Mouse (Mus musculus) adrenal gland, postnatal 36 days (tissue): Measurements from ENCODE around the gene Iqcf6. TPM values are rescaled to one million over a fixed set of nuclear protein-coding genes. Genes with fewer than 3 reads are reported as not detected.

ENCODE experiments used
- DNase-seq, 2 experiments: peaks; one replicate each; pipeline ENCODE4 v3.0.0; 2021; ENCODE audit warnings: mixed read lengths in 1 of 2
- total RNA-seq, 2 experiments: library from RNA; stranded (reverse); gene quantifications; 2 replicates each; pipeline ENCODE4 v1.2.3; 2021

The Iqcf6 gene
- total RNA-seq, 2 experiments from 2014 or later = not detected

- DNase-seq = no peak
Measured at GRCm38 (mm10) chr9:106657592-106657991, 31.2 kb downstream of the Iqcf6 start.

DNA sequence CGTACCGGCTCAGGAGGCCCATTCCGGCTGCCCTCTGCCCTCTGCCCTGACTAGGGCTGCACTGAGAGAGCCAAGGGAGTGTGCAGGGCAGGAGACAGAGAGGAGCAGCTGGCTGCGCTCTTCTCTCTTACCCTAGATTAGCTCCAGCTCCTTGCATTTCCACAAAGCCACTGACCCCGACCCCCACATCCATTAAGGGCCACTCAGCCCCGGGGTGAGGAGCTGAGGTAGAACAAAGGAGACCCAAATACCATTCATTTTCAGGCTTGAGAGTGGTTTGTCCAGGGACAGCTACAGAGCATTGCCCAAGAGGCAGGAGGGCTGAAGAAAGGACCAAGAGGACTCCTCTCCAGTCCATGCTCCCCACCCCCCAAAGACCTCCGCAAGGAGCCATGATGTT is 33.1 kb downstream of the Iqcf6 start:
- DNase-seq = no peak

DNA sequence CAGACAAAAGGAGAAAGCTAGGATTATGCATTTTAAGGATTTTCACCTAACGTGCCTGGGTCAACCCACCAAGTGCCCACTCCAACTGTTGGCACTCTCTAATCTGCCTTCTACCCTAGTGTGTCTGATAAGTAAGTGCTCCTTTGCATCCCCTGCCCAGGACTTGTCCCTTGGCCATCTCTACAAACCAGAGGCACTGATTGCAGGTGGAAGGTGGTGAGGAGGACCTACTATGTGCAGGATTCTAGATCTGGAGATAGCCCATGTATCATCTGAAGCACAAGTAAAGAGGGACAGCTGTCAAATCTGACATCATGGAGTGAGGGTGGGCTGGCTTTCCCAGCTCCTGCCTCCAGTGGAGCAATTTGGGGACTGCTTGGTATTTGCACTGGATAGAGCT is 33.6 kb downstream of the Iqcf6 start:
- DNase-seq = no peak

DNA sequence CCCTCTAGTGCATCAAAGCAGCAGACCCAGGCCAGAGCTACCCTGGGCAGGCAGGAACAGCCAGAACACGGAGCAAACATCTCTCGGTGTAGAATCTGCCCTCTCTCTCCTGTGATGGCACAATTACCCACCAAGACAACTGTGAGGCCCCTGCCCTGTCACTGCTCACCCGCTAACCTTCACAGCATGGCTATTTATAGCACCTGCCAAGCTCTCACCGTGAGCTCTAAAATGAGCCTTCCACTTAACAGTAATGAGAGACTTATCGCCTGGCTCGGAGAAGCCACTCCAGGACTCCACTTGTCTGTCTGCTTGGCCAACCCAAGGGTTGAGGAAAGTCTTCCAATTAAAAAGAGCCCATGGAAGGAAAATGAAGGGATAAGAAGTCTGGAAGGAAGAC is 36.8 kb downstream of the Iqcf6 start:
- DNase-seq = no peak

- no peak for DNase-seq
Measured at GRCm38 (mm10) chr9:106664433-106664832, 38.1 kb downstream of the Iqcf6 start.

DNA sequence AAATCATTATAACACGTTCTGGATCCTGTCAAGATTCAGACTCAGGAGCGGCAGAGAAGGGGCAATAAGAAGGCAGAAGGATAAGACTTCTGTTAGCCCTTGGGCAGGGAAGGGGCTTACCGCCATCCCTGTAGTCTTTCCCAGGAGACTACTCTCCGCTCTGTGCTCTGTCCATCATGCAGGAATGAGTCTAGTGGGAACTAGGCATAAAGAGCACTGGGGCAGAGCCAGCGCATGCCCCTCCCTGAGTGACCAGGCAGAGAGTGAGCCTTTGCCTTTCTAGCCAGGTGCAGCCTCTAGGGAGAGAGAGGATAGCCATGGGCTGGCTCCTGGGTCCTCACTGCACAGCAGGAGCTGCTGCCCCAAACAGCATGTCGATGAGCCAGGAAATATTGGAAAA is 38.5 kb downstream of the Iqcf6 start:
- no peak for DNase-seq

DNA sequence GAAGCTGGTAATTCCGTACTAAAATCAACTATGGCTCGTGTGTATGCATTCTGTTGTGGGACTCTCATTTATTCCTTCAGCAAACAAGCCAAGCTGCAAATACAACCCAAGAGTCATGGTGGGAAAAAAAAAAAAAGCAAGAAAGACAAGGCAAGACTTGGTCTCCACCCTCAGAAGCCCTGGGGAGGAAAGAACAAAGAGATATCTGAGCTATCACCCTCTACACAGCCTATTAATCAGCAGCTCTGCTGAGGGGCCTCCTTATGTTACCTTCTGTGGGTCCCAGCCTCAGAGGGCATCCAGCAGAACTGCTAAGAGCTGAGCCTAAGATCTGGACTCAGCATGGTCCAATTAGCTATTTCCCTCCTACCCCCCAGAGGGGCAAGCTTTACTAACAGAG is 47.5 kb downstream of the Iqcf6 start:
- DNase-seq = no peak

DNA sequence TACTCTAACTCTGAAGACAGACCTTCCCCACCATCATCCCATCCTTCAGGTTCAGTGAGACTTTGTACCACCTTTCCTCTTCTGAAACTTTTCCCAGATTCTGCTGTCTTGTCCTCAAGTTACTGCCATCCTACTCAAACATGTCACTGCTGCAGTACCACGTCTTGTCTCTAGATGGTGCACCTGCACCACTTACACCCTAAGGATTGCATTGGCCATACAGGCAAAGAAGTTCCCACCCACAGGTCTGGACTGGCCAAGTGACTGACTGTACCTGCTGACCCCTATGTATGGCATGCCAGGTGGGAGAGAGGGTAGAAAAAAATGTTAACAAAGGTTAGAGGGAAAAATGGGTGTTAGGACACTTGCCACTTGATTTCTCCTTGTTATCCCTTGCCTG is 49.1 kb downstream of the Iqcf6 start:
- peak; percentile 81 to 82 for DNase-seq

GRCm38 (mm10) chr9:106675965-106676364 is 49.6 kb downstream of the Iqcf6 start:
- DNase-seq = no peak

DNA sequence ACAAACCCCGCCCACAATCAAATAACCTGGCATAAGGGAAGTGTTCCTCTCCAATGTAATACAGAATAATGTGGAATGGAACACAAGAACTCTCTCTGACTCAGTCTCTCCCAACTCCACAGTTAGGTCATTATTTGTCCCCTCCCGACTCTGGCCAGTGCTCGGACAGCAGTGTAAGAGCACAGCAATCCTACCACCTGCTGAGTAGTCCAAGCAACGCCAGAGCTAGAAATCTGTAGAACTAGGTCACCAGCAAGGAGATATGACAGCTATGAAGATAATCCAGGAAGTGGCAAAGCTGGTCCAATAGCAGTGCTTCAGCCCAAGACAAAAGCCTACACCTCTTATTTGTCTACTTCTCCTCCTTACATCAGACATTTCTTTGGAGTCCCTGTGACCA is 50.2 kb downstream of the Iqcf6 start:
- no peak for DNase-seq

Other genes starting within 250 kb of the Iqcf6 start
- gene Rpl29, start 197.1 kb upstream of the Iqcf6 start, total RNA-seq = 100 to 1,000 TPM; 403 to 411 TPM
- gene Acy1, start 188.3 kb upstream of the Iqcf6 start, total RNA-seq = 10 to 100 TPM; 11.7 to 14.8 TPM
- gene Abhd14b, start 179.1 kb upstream of the Iqcf6 start, total RNA-seq = 10 to 100 TPM; 25.2 to 45.0 TPM
- 10 to 100 TPM; 18.9 to 20.2 TPM for gene Abhd14a, start 178.9 kb upstream of the Iqcf6 start, total RNA-seq
- gene Pcbp4, start 173.3 kb upstream of the Iqcf6 start, total RNA-seq = 10 to 100 TPM; 20.2 to 27.7 TPM
- under 1 TPM in 1 of 2 experiments, not detected in 1; 0.13 TPM for gene Gpr62, start 160.6 kb upstream of the Iqcf6 start, total RNA-seq
- gene Rrp9, start 150.6 kb upstream of the Iqcf6 start, total RNA-seq = 10 to 100 TPM; 28.0 to 37.2 TPM
- gene Parp3, start 149.6 kb upstream of the Iqcf6 start, total RNA-seq = 10 to 100 TPM; 37.8 to 55.4 TPM
- not detected for gene Iqcf1, start 126.6 kb upstream of the Iqcf6 start, total RNA-seq
- not detected for gene Iqcf5, start 112.0 kb upstream of the Iqcf6 start, total RNA-seq
- not detected for gene Iqcf3, start 65.0 kb upstream of the Iqcf6 start, total RNA-seq
- not detected for gene Iqcf4, start 55.6 kb upstream of the Iqcf6 start, total RNA-seq
- gene Grm2, start 29.5 kb downstream of the Iqcf6 start, total RNA-seq = not detected
- gene Tex264, start 59.3 kb downstream of the Iqcf6 start, total RNA-seq = 100 to 1,000 TPM; 109 to 149 TPM
- gene Rad54l2, start 162.6 kb downstream of the Iqcf6 start, total RNA-seq = 10 to 100 TPM; 20.4 to 25.2 TPM
- 10 to 100 TPM; 32.8 to 34.5 TPM for gene Dcaf1, start 195.3 kb downstream of the Iqcf6 start, total RNA-seq